Mouse (Mus musculus): ENCODE measurements around the gene Tada3. TPM values are rescaled to one million over a fixed set of nuclear protein-coding genes. Genes with fewer than 3 reads are reported as not detected.

Tada3 gene
- polyA plus RNA-seq, 1 experiment from 2014 or later: 44.8 TPM

GRCm38 (mm10) chr6:113364518-113365135 is 13.1 kb downstream of the Tada3 start:
- Histone ChIP-seq H3K36me3 (ENCODE audit: control insufficient read depth, insufficient read depth, low read length) (peaks cover 5% of the 10 kb centered on the region), H3K27ac (ENCODE audit: low read depth, low read length) (no peak overlapping the region), H3K27me3 (ENCODE audit: control insufficient read depth, insufficient read depth, low read length) (no peaks in the 10 kb centered on the region), H3K9ac (ENCODE audit: low read depth, low read length) (no peak overlapping the region), H3K9me3 (replicated peaks; ENCODE audit: control insufficient read depth, low read length) (no peaks in the 10 kb centered on the region), H3K4me3 (ENCODE audit: low read depth, low read length) (no peak overlapping the region), H3K4me1 (ENCODE audit: control insufficient read depth, insufficient read depth, low read length) (no peaks in the 10 kb centered on the region), H3K4me2 (no peak overlapping the region)
- ATAC-seq (replicated peaks; ENCODE audit: insufficient number of reproducible peaks, low FRiP score, low TSS enrichment): no peak
- 64% methylated on average over 8 of the region's 8 CpGs for WGBS (ENCODE audit: insufficient replicate concordance)

- H3K4me1 ChIP-seq (ENCODE audit: control insufficient read depth, insufficient read depth, low read length): no peaks in the 10 kb centered on the region
- H3K4me2 ChIP-seq: no peak overlapping the region
- H3K9ac ChIP-seq (ENCODE audit: low read depth, low read length): no peak overlapping the region
- no peaks in the 10 kb centered on the region; the same call in 1 of the 2 replicates for H3K36me3 ChIP-seq (ENCODE audit: control insufficient read depth, insufficient read depth, low read length)
- no peaks in the 10 kb centered on the region for H3K27me3 ChIP-seq (ENCODE audit: control insufficient read depth, insufficient read depth, low read length)
- ATAC-seq (replicated peaks; ENCODE audit: insufficient number of reproducible peaks, low FRiP score, low TSS enrichment): no peak
- 100% methylated on average over 1 of the region's 1 CpGs for WGBS (ENCODE audit: insufficient replicate concordance)
- no peak overlapping the region for H3K27ac ChIP-seq (ENCODE audit: low read depth, low read length)
- H3K9me3 ChIP-seq (replicated peaks; ENCODE audit: control insufficient read depth, low read length): no peaks in the 10 kb centered on the region
- no peak overlapping the region for H3K4me3 ChIP-seq (ENCODE audit: low read depth, low read length)
Measured at GRCm38 (mm10) chr6:113362241-113362640, 15.4 kb downstream of the Tada3 start.

- WGBS (ENCODE audit: insufficient replicate concordance): 73% methylated on average over 4 of the region's 4 CpGs
- H3K4me3 ChIP-seq (ENCODE audit: low read depth, low read length): no peak overlapping the region
- H3K36me3 ChIP-seq (ENCODE audit: control insufficient read depth, insufficient read depth, low read length): no peaks in the 10 kb centered on the region
- H3K27me3 ChIP-seq (ENCODE audit: control insufficient read depth, insufficient read depth, low read length): no peaks in the 10 kb centered on the region
- no peak overlapping the region for H3K27ac ChIP-seq (ENCODE audit: low read depth, low read length)
- no peaks in the 10 kb centered on the region for H3K9me3 ChIP-seq (replicated peaks; ENCODE audit: control insufficient read depth, low read length)
- ATAC-seq (replicated peaks; ENCODE audit: insufficient number of reproducible peaks, low FRiP score, low TSS enrichment): no peak
- no peaks in the 10 kb centered on the region for H3K4me1 ChIP-seq (ENCODE audit: control insufficient read depth, insufficient read depth, low read length)
- H3K9ac ChIP-seq (ENCODE audit: low read depth, low read length): no peak overlapping the region
- H3K4me2 ChIP-seq: no peak overlapping the region
Measured at GRCm38 (mm10) chr6:113361476-113361875, 16.2 kb downstream of the Tada3 start.

GRCm38 (mm10) chr6:113353696-113354095 is 24.0 kb downstream of the Tada3 start:
- H3K4me2 ChIP-seq: no peak overlapping the region
- no peak overlapping the region for H3K27ac ChIP-seq (ENCODE audit: low read depth, low read length)
- ATAC-seq (replicated peaks; ENCODE audit: insufficient number of reproducible peaks, low FRiP score, low TSS enrichment): no peak
- H3K4me3 ChIP-seq (ENCODE audit: low read depth, low read length): no peak overlapping the region
- H3K36me3 ChIP-seq (ENCODE audit: control insufficient read depth, insufficient read depth, low read length): no peaks in the 10 kb centered on the region
- no peaks in the 10 kb centered on the region for H3K27me3 ChIP-seq (ENCODE audit: control insufficient read depth, insufficient read depth, low read length)
- H3K9ac ChIP-seq (ENCODE audit: low read depth, low read length): no peak overlapping the region
- 66% methylated on average over 3 of the region's 3 CpGs for WGBS (ENCODE audit: insufficient replicate concordance)
- H3K4me1 ChIP-seq (ENCODE audit: control insufficient read depth, insufficient read depth, low read length): no peaks in the 10 kb centered on the region
- H3K9me3 ChIP-seq (replicated peaks; ENCODE audit: control insufficient read depth, low read length): no peaks in the 10 kb centered on the region

GRCm38 (mm10) chr6:113352820-113353219 is 24.9 kb downstream of the Tada3 start:
- ATAC-seq (replicated peaks; ENCODE audit: insufficient number of reproducible peaks, low FRiP score, low TSS enrichment): no peak
- no peak overlapping the region for H3K27ac ChIP-seq (ENCODE audit: low read depth, low read length)
- H3K4me1 ChIP-seq (ENCODE audit: control insufficient read depth, insufficient read depth, low read length): no peaks in the 10 kb centered on the region
- H3K9ac ChIP-seq (ENCODE audit: low read depth, low read length): no peak overlapping the region
- no peaks in the 10 kb centered on the region for H3K9me3 ChIP-seq (replicated peaks; ENCODE audit: control insufficient read depth, low read length)
- H3K4me2 ChIP-seq: no peak overlapping the region
- 70% methylated on average over 3 of the region's 3 CpGs for WGBS (ENCODE audit: insufficient replicate concordance)
- no peak overlapping the region for H3K4me3 ChIP-seq (ENCODE audit: low read depth, low read length)
- H3K27me3 ChIP-seq (ENCODE audit: control insufficient read depth, insufficient read depth, low read length): no peaks in the 10 kb centered on the region
- no peaks in the 10 kb centered on the region for H3K36me3 ChIP-seq (ENCODE audit: control insufficient read depth, insufficient read depth, low read length)

- Histone ChIP-seq H3K27ac (ENCODE audit: low read depth, low read length) (no peak overlapping the region), H3K4me1 (ENCODE audit: control insufficient read depth, insufficient read depth, low read length) (no peaks in the 10 kb centered on the region), H3K9me3 (replicated peaks; ENCODE audit: control insufficient read depth, low read length) (no peaks in the 10 kb centered on the region), H3K9ac (ENCODE audit: low read depth, low read length) (no peak overlapping the region), H3K36me3 (ENCODE audit: control insufficient read depth, insufficient read depth, low read length) (no peaks in the 10 kb centered on the region), H3K27me3 (ENCODE audit: control insufficient read depth, insufficient read depth, low read length) (no peaks in the 10 kb centered on the region), H3K4me3 (ENCODE audit: low read depth, low read length) (no peak overlapping the region), H3K4me2 (no peak overlapping the region)
- WGBS (ENCODE audit: insufficient replicate concordance): 65% methylated on average over 10 of the region's 10 CpGs
- no peak for ATAC-seq (replicated peaks; ENCODE audit: insufficient number of reproducible peaks, low FRiP score, low TSS enrichment)
Measured at GRCm38 (mm10) chr6:113351653-113352052, 26.0 kb downstream of the Tada3 start.

- Histone ChIP-seq H3K27ac (ENCODE audit: low read depth, low read length) (no peak overlapping the region), H3K27me3 (ENCODE audit: control insufficient read depth, insufficient read depth, low read length) (no peaks in the 10 kb centered on the region), H3K36me3 (ENCODE audit: control insufficient read depth, insufficient read depth, low read length) (no peaks in the 10 kb centered on the region), H3K4me2 (no peak overlapping the region), H3K9me3 (replicated peaks; ENCODE audit: control insufficient read depth, low read length) (no peaks in the 10 kb centered on the region), H3K9ac (ENCODE audit: low read depth, low read length) (no peak overlapping the region), H3K4me1 (ENCODE audit: control insufficient read depth, insufficient read depth, low read length) (no peaks in the 10 kb centered on the region), H3K4me3 (ENCODE audit: low read depth, low read length) (no peak overlapping the region)
- 82% methylated on average over 1 of the region's 1 CpGs for WGBS (ENCODE audit: insufficient replicate concordance)
- no peak for ATAC-seq (replicated peaks; ENCODE audit: insufficient number of reproducible peaks, low FRiP score, low TSS enrichment)
Measured at GRCm38 (mm10) chr6:113351161-113351560, 26.5 kb downstream of the Tada3 start.

- no peak overlapping the region for H3K4me2 ChIP-seq
- H3K9ac ChIP-seq (ENCODE audit: low read depth, low read length): no peak overlapping the region
- no peak overlapping the region for H3K27ac ChIP-seq (ENCODE audit: low read depth, low read length)
- no peaks in the 10 kb centered on the region for H3K36me3 ChIP-seq (ENCODE audit: control insufficient read depth, insufficient read depth, low read length)
- no peak for ATAC-seq (replicated peaks; ENCODE audit: insufficient number of reproducible peaks, low FRiP score, low TSS enrichment)
- H3K4me1 ChIP-seq (ENCODE audit: control insufficient read depth, insufficient read depth, low read length): no peaks in the 10 kb centered on the region
- no peaks in the 10 kb centered on the region for H3K27me3 ChIP-seq (ENCODE audit: control insufficient read depth, insufficient read depth, low read length)
- no peak overlapping the region for H3K4me3 ChIP-seq (ENCODE audit: low read depth, low read length)
- H3K9me3 ChIP-seq (replicated peaks; ENCODE audit: control insufficient read depth, low read length): no peaks in the 10 kb centered on the region
Measured at GRCm38 (mm10) chr6:113350538-113350937, 27.1 kb downstream of the Tada3 start.

GRCm38 (mm10) chr6:113346897-113347296 is 30.8 kb downstream of the Tada3 start:
- Histone ChIP-seq H3K9me3 (replicated peaks; ENCODE audit: control insufficient read depth, low read length) (no peaks in the 10 kb centered on the region), H3K36me3 (ENCODE audit: control insufficient read depth, insufficient read depth, low read length) (no peaks in the 10 kb centered on the region), H3K27ac (ENCODE audit: low read depth, low read length) (no peak overlapping the region), H3K4me1 (ENCODE audit: control insufficient read depth, insufficient read depth, low read length) (peaks cover 19% of the 10 kb centered on the region), H3K27me3 (ENCODE audit: control insufficient read depth, insufficient read depth, low read length) (no peaks in the 10 kb centered on the region), H3K4me2 (no peak overlapping the region), H3K9ac (ENCODE audit: low read depth, low read length) (no peak overlapping the region), H3K4me3 (ENCODE audit: low read depth, low read length) (no peak overlapping the region)
- WGBS (ENCODE audit: insufficient replicate concordance): 68% methylated on average over 4 of the region's 4 CpGs
- ATAC-seq (replicated peaks; ENCODE audit: insufficient number of reproducible peaks, low FRiP score, low TSS enrichment): no peak

All from heart, embryonic 11.5 days (tissue).